Mouse (Mus musculus) NIH3T3 (cell line): ENCODE measurements around the gene Aox3.
A peak's percentile ranks its signal among the peaks of the same experiment; 100 is the strongest.

ENCODE experiments used
- DNase-seq: peaks from one replicate; pipeline ENCODE4 v3.0.0-alpha.2; 2012; ENCODE audit warnings: low read depth

Aox3 gene

GRCm38 (mm10) chr1:58107066-58107465 lies 5.9 kb upstream of the Aox3 start:
- DNase-seq: no peak

- DNase-seq: no peak
These were observed 2.7 kb upstream of the Aox3 start for GRCm38 (mm10) chr1:58110241-58110640.

GRCm38 (mm10) chr1:58111315-58111714 lies 1.6 kb upstream of the Aox3 start:
- DNase-seq: peak; percentile 84

- no peak for DNase-seq
These were observed 511 bp downstream of the Aox3 start for GRCm38 (mm10) chr1:58113441-58113840.

GRCm38 (mm10) chr1:58114021-58114560 lies 1.2 kb downstream of the Aox3 start:
- peak; percentile 34 for DNase-seq

GRCm38 (mm10) chr1:58114666-58115375 lies 1.9 kb downstream of the Aox3 start:
- no peak for DNase-seq

GRCm38 (mm10) chr1:58118231-58118630 lies 5.3 kb downstream of the Aox3 start:
- DNase-seq: no peak

GRCm38 (mm10) chr1:58124901-58125300 lies 12.0 kb downstream of the Aox3 start:
- no peak for DNase-seq

GRCm38 (mm10) chr1:58137891-58138290 lies 25.0 kb downstream of the Aox3 start:
- DNase-seq: no peak

GRCm38 (mm10) chr1:58138986-58139385 lies 26.1 kb downstream of the Aox3 start:
- peak; percentile 32 for DNase-seq

GRCm38 (mm10) chr1:58140607-58141006 lies 27.7 kb downstream of the Aox3 start:
- no peak for DNase-seq

- peak; percentile 84 for DNase-seq
These were observed 31.6 kb downstream of the Aox3 start for GRCm38 (mm10) chr1:58144384-58145069.

GRCm38 (mm10) chr1:58146026-58146425 lies 33.1 kb downstream of the Aox3 start:
- no peak for DNase-seq

GRCm38 (mm10) chr1:58147776-58148175 lies 34.8 kb downstream of the Aox3 start:
- DNase-seq: peak; percentile 62

GRCm38 (mm10) chr1:58152247-58152646 lies 39.3 kb downstream of the Aox3 start:
- DNase-seq: peak; percentile 60

- peak; percentile 75 for DNase-seq
These were observed 43.8 kb downstream of the Aox3 start for GRCm38 (mm10) chr1:58156747-58157146.

GRCm38 (mm10) chr1:58169893-58170292 lies 57.0 kb downstream of the Aox3 start:
- no peak for DNase-seq

GRCm38 (mm10) chr1:58188514-58189175 lies 75.7 kb downstream of the Aox3 start:
- DNase-seq: no peak

- no peak for DNase-seq
These were observed 81.4 kb downstream of the Aox3 start for GRCm38 (mm10) chr1:58194317-58194716.

GRCm38 (mm10) chr1:58194988-58195387 lies 82.1 kb downstream of the Aox3 start:
- peak; percentile 19 for DNase-seq

- DNase-seq: no peak
These were observed 82.6 kb downstream of the Aox3 start for GRCm38 (mm10) chr1:58195541-58195940.

- no peak for DNase-seq
These were observed 84.1 kb downstream of the Aox3 start for GRCm38 (mm10) chr1:58197023-58197422.

- no peak for DNase-seq
These were observed 85.5 kb downstream of the Aox3 start for GRCm38 (mm10) chr1:58198386-58198785.
